Mouse (Mus musculus) cerebellum, adult 18-20 months (tissue): Measurements from ENCODE around the gene Olfr203.
"Not testable (repeated sequence)": the region's sequence is repeated elsewhere in the genome, so short reads cannot be mapped to it uniquely, and the experiment has no call there.

ENCODE experiments used
- DNase-seq, 2 experiments: peaks; one replicate each; pipeline ENCODE4 v3.0.0; 2021

Olfr203 gene

GRCm38 (mm10) chr16:59298581-59298980, at the start of gene Olfr203:
TSS of gene Olfr203 (plus strand) at chr16:59298881.
- no peak for DNase-seq

GRCm38 (mm10) chr16:59249684-59250083, 49.0 kb upstream of the Olfr203 start:
- no peak for DNase-seq

GRCm38 (mm10) chr16:59269097-59269496, 29.6 kb upstream of the Olfr203 start:
- not testable (repeated sequence) for DNase-seq

GRCm38 (mm10) chr16:59272532-59272931, 26.1 kb upstream of the Olfr203 start, which contains the start of gene Olfr201:
TSS of gene Olfr201 (minus strand) at chr16:59272632.
- not testable (repeated sequence) for DNase-seq

GRCm38 (mm10) chr16:59280542-59280941, 18.1 kb upstream of the Olfr203 start:
- DNase-seq = no peak

- no peak for DNase-seq
These were observed 15.2 kb upstream of the Olfr203 start for GRCm38 (mm10) chr16:59283476-59283875.

GRCm38 (mm10) chr16:59286693-59287092, 12.0 kb upstream of the Olfr203 start, which contains the start of gene Olfr202:
TSS of gene Olfr202 (minus strand) at chr16:59286793.
- DNase-seq = no peak

- DNase-seq = not testable (repeated sequence)
These were observed 11.1 kb upstream of the Olfr203 start for GRCm38 (mm10) chr16:59287576-59287975.

- no peak for DNase-seq
These were observed 19.5 kb downstream of the Olfr203 start, which contains the start of gene Olfr204 for GRCm38 (mm10) chr16:59318148-59318547. TSS of gene Olfr204 (minus strand) at chr16:59318248.

GRCm38 (mm10) chr16:59323262-59323661, 24.6 kb downstream of the Olfr203 start:
- DNase-seq = not testable (repeated sequence)

GRCm38 (mm10) chr16:59331038-59331437, 32.4 kb downstream of the Olfr203 start, which contains the start of gene Olfr205:
TSS of gene Olfr205 (minus strand) at chr16:59331138.
- DNase-seq = no peak

GRCm38 (mm10) chr16:59349146-59349545, 50.5 kb downstream of the Olfr203 start, which contains the start of gene Olfr206:
TSS of gene Olfr206 (minus strand) at chr16:59349246.
- DNase-seq = no peak
